Comparison of ENCODE assay signal across 28 mouse cellular contexts in the genomic region with DNA sequence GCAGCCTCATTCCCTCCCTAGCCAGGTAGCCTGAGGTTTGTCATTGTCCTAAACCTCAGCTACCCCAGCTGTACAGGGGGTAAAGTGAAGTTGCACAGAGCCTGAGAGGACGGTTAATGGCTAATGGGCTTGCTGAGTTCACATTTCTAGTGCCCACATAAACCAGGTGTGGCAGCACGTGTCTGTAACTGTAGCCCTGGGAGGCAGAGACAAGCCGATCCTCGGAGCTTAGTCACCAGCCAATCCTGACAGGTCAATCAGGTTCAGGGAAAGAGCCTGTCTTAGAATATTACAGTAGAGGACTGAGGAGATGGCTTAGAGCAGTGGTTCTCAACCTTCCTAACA. TPM values are rescaled to one million over a fixed set of nuclear protein-coding genes. Genes with fewer than 3 reads are reported as not detected.
DNase-seq lines count a peak whose midpoint lies in the region; ATAC-seq and TF ChIP-seq lines count a peak whose summit lies in the region.
"Had no signal": no experiment of that assay in that cellular context is flagged by ENCODE, and none has a peak within 500 bp of the region (broad histone marks: within the 10 kb centered on the region; RNA-seq: fewer than 3 reads in every experiment).

No protein-coding gene starts in this region.

- H3K9me3 ChIP-seq in kidney, embryonic 16.5 days (ENCODE audit: low read length), result no peaks in the 10 kb centered on the region
- no peaks in the 10 kb centered on the region for H3K9me3 ChIP-seq in stomach, embryonic 15.5 days
- H3K9me3 ChIP-seq in stomach, postnatal 0 days (ENCODE audit: control insufficient read depth, low read length), result no peaks in the 10 kb centered on the region
- no peaks in the 10 kb centered on the region for H3K9me3 ChIP-seq in intestine, postnatal 0 days (ENCODE audit: control insufficient read depth)
- H3K9me3 ChIP-seq: forebrain, embryonic 12.5 days; heart, embryonic 13.5 days; lung, embryonic 15.5 days had no signal

- H3K4me2 ChIP-seq in kidney, embryonic 16.5 days (replicated peaks; ENCODE audit: low read depth, low read length), result no peak overlapping the region
- no peak overlapping the region for H3K4me2 ChIP-seq in stomach, embryonic 15.5 days
- no peak overlapping the region for H3K4me2 ChIP-seq in stomach, postnatal 0 days (replicated peaks; ENCODE audit: low read depth)
- no peak overlapping the region for H3K4me2 ChIP-seq in intestine, postnatal 0 days (replicated peaks; ENCODE audit: low read depth)
- H3K4me2 ChIP-seq: forebrain, embryonic 12.5 days; heart, embryonic 13.5 days; hindbrain, embryonic 14.5 days; limb, embryonic 13.5 days; liver, embryonic 11.5 days; lung, embryonic 15.5 days; midbrain, embryonic 11.5 days had no signal

- no peak overlapping the region for H3K9ac ChIP-seq in kidney, embryonic 16.5 days (replicated peaks; ENCODE audit: low read length)
- no peak overlapping the region for H3K9ac ChIP-seq in stomach, embryonic 15.5 days
- H3K9ac ChIP-seq in stomach, postnatal 0 days (ENCODE audit: low read length), result no peak overlapping the region
- H3K9ac ChIP-seq in intestine, postnatal 0 days (ENCODE audit: low read depth, low read length), result no peak overlapping the region
- H3K9ac ChIP-seq: forebrain, embryonic 12.5 days; forebrain, postnatal 0 days; heart, embryonic 13.5 days; hindbrain, embryonic 14.5 days; limb, embryonic 13.5 days; lung, embryonic 15.5 days had no signal

- H3K27me3 ChIP-seq in kidney, adult 2 months (replicated peaks; ENCODE audit: control insufficient read depth, insufficient read depth, low read length), result no peaks in the 10 kb centered on the region
- no peaks in the 10 kb centered on the region for H3K27me3 ChIP-seq in kidney, embryonic 16.5 days (ENCODE audit: insufficient read depth, low read length)
- H3K27me3 ChIP-seq in stomach, embryonic 15.5 days (replicated peaks), result no peaks in the 10 kb centered on the region
- H3K27me3 ChIP-seq in stomach, postnatal 0 days (ENCODE audit: control insufficient read depth, insufficient read depth, low read length), result no peaks in the 10 kb centered on the region
- H3K27me3 ChIP-seq in intestine, postnatal 0 days (replicated peaks; ENCODE audit: control insufficient read depth, insufficient read depth, low read length), result no peaks in the 10 kb centered on the region
- H3K27me3 ChIP-seq: forebrain, embryonic 12.5 days; heart, embryonic 13.5 days; limb, embryonic 13.5 days; lung, embryonic 15.5 days had no signal

- no peak overlapping the region for H3K4me3 ChIP-seq in kidney, adult 2 months (ENCODE audit: insufficient read depth, low read depth, low read length)
- no peak overlapping the region for H3K4me3 ChIP-seq in kidney, embryonic 16.5 days (ENCODE audit: low read length)
- H3K4me3 ChIP-seq in stomach, embryonic 15.5 days (replicated peaks), result no peak overlapping the region
- H3K4me3 ChIP-seq in stomach, postnatal 0 days (ENCODE audit: low read depth, low read length), result no peak overlapping the region
- H3K4me3 ChIP-seq in intestine, postnatal 0 days (ENCODE audit: low read depth, low read length), result no peak overlapping the region
- H3K4me3 ChIP-seq: erythroblast, embryonic 14.5 days; forebrain, embryonic 12.5 days; heart, embryonic 13.5 days; limb, embryonic 13.5 days; lung, embryonic 15.5 days had no signal

- no peak for TF ChIP-seq CTCF in kidney, adult 2 months (conservative IDR thresholded peaks at IDR 0.05; ENCODE audit: insufficient read depth, insufficient read length, low read depth, low read length)
- no peak for TF ChIP-seq CTCF in stomach, postnatal 0 days (IDR thresholded peaks at IDR 0.05; ENCODE audit: low read depth)
- no peak for TF ChIP-seq CTCF in intestine, postnatal 0 days (IDR thresholded peaks at IDR 0.05; ENCODE audit: low read depth)

- H3K36me3 ChIP-seq in kidney, adult 2 months (ENCODE audit: control insufficient read depth, insufficient read depth, low read length), result no peaks in the 10 kb centered on the region
- no peaks in the 10 kb centered on the region for H3K36me3 ChIP-seq in kidney, embryonic 16.5 days (ENCODE audit: insufficient read depth, low read length)
- no peaks in the 10 kb centered on the region for H3K36me3 ChIP-seq in stomach, embryonic 15.5 days
- H3K36me3 ChIP-seq in stomach, postnatal 0 days (ENCODE audit: control insufficient read depth, insufficient read depth, low read length), result no peaks in the 10 kb centered on the region
- H3K36me3 ChIP-seq in intestine, postnatal 0 days (ENCODE audit: control insufficient read depth, insufficient read depth), result no peaks in the 10 kb centered on the region
- H3K36me3 ChIP-seq: forebrain, embryonic 12.5 days; heart, embryonic 13.5 days; limb, embryonic 13.5 days; lung, embryonic 15.5 days had no signal

- no peak for ATAC-seq in kidney, embryonic 16.5 days (ENCODE audit: low FRiP score, low TSS enrichment)
- 0 out of 2 replicates have a peak, but pooled peaks have one; percentile 38 for ATAC-seq in stomach, embryonic 15.5 days (ENCODE audit: insufficient read depth, low FRiP score, low read depth)
- no peak for ATAC-seq in stomach, postnatal 0 days (ENCODE audit: low FRiP score, low TSS enrichment)
- ATAC-seq in intestine, postnatal 0 days, result peak; percentile 69
- ATAC-seq: forebrain, postnatal 0 days; midbrain, embryonic 16.5 days had no signal

- WGBS in kidney, adult 2 months, result 48% methylated on average over 4 of the region's 4 CpGs
- 61% methylated on average over 4 of the region's 4 CpGs for WGBS in kidney, embryonic 16.5 days
- 64% methylated on average over 4 of the region's 4 CpGs for WGBS in stomach, embryonic 15.5 days
- 69% methylated on average over 4 of the region's 4 CpGs for WGBS in stomach, postnatal 0 days
- WGBS in intestine, postnatal 0 days, result 52% methylated on average over 4 of the region's 4 CpGs

- H3K27ac ChIP-seq in kidney, adult 2 months (ENCODE audit: insufficient read depth, low read depth, low read length), result no peak overlapping the region
- H3K27ac ChIP-seq in kidney, embryonic 16.5 days (ENCODE audit: low read length), result no peak overlapping the region
- no peak overlapping the region for H3K27ac ChIP-seq in stomach, embryonic 15.5 days
- no peak overlapping the region for H3K27ac ChIP-seq in stomach, postnatal 0 days (replicated peaks)
- H3K27ac ChIP-seq in intestine, postnatal 0 days (ENCODE audit: low read depth, low read length), result no peak overlapping the region
- H3K27ac ChIP-seq: forebrain, embryonic 12.5 days; heart, embryonic 13.5 days; hindbrain, embryonic 14.5 days; limb, embryonic 13.5 days; lung, embryonic 15.5 days had no signal

- no peaks in the 10 kb centered on the region for H3K4me1 ChIP-seq in kidney, adult 2 months (ENCODE audit: control insufficient read depth, insufficient read depth, low read length)
- 0 out of 2 replicates have a peak, but pooled peaks cover 7% of the 10 kb centered on the region for H3K4me1 ChIP-seq in kidney, embryonic 16.5 days (ENCODE audit: insufficient read depth, low read length)
- no peaks in the 10 kb centered on the region for H3K4me1 ChIP-seq in stomach, embryonic 15.5 days
- H3K4me1 ChIP-seq in stomach, postnatal 0 days (replicated peaks; ENCODE audit: control insufficient read depth, insufficient read depth), result no peaks in the 10 kb centered on the region
- H3K4me1 ChIP-seq in intestine, postnatal 0 days (replicated peaks; ENCODE audit: control insufficient read depth, insufficient read depth, low read length), result 0 out of 2 replicates have a peak, but pooled peaks cover 4% of the 10 kb centered on the region
- H3K4me1 ChIP-seq: forebrain, embryonic 12.5 days; heart, embryonic 13.5 days; lung, embryonic 15.5 days had no signal

- TF ChIP-seq EP300 in stomach, postnatal 0 days (optimal IDR thresholded peaks at IDR 0.05), result no peak

- no peak for TF ChIP-seq POLR2A in kidney, adult 2 months (IDR thresholded peaks at IDR 0.05; ENCODE audit: low read depth, low read length)

- DNase-seq in kidney, adult 2 months, result peak; percentile 71
- no peak for DNase-seq in stomach, postnatal 0 days (ENCODE audit: low spot score)
- peak; percentile 54 for DNase-seq in thymus, postnatal 25 days
- DNase-seq in lung, postnatal 4 days, result no peak
- DNase-seq in cerebellum, adult 11-12 months, result no peak
- DNase-seq: adrenal gland, postnatal 25 days; cerebellum, adult 2 months; cerebellum, postnatal 14 days; forebrain, postnatal 0 days; heart, postnatal 10 days; layer of hippocampus, adult 9-11 months; spleen, adult 18-20 months had no signal

RNA-seq across cellular contexts. Expression of a gene that starts 6.4 kb away (rescaled TPM):
- polyA plus RNA-seq in kidney, adult 2 months (2012; rRNA removed), result 0.10 and 0.27 TPM in 2 replicates
- polyA plus RNA-seq in kidney, embryonic 16.5 days (2015; fragmentation: Nextera tagmentation; extraction: Ambion mirVana), result 2.9 and 3.5 TPM in 2 replicates
- polyA plus RNA-seq in stomach, embryonic 15.5 days (2015; fragmentation: Nextera tagmentation; extraction: Ambion mirVana), result 3.4 and 3.7 TPM in 2 replicates
- polyA plus RNA-seq in stomach, postnatal 0 days (2015; fragmentation: Nextera tagmentation; extraction: Ambion mirVana), result 0.76 and 1.1 TPM in 2 replicates
- 0.53 and 0.88 TPM in 2 replicates for polyA plus RNA-seq in intestine, postnatal 0 days (2015; fragmentation: Nextera tagmentation; extraction: Ambion mirVana)

RNA-seq across cellular contexts. Expression of a gene that starts 15.7 kb away (rescaled TPM):
- polyA plus RNA-seq in kidney, adult 2 months (2012; rRNA removed), result not detected in 2 replicates
- not detected in 2 replicates for polyA plus RNA-seq in kidney, embryonic 16.5 days (2015; fragmentation: Nextera tagmentation; extraction: Ambion mirVana)
- polyA plus RNA-seq in stomach, embryonic 15.5 days (2015; fragmentation: Nextera tagmentation; extraction: Ambion mirVana), result not detected in 2 replicates
- polyA plus RNA-seq in stomach, postnatal 0 days (2015; fragmentation: Nextera tagmentation; extraction: Ambion mirVana), result not detected in 2 replicates
- polyA plus RNA-seq in intestine, postnatal 0 days (2015; fragmentation: Nextera tagmentation; extraction: Ambion mirVana), result not detected in 2 replicates
- polyA plus RNA-seq: cerebellum, adult 2 months; cortical plate, adult 2 months; embryonic facial prominence, embryonic 14.5 days; erythroblast, embryonic 14.5 days; forebrain, embryonic 12.5 days; forebrain, postnatal 0 days; heart, embryonic 13.5 days; hindbrain, embryonic 14.5 days; limb, embryonic 13.5 days; liver, embryonic 11.5 days; liver, embryonic 16.5 days; lung, embryonic 15.5 days; midbrain, embryonic 11.5 days; midbrain, embryonic 16.5 days; neural tube, embryonic 11.5 days had no signal

RNA-seq across cellular contexts. Expression of a gene that starts 22.8 kb away (rescaled TPM):
- 1.8 and 4.0 TPM in 2 replicates for polyA plus RNA-seq in kidney, adult 2 months (2012; rRNA removed)
- polyA plus RNA-seq in kidney, embryonic 16.5 days (2015; fragmentation: Nextera tagmentation; extraction: Ambion mirVana), result not detected in 2 replicates
- polyA plus RNA-seq in stomach, embryonic 15.5 days (2015; fragmentation: Nextera tagmentation; extraction: Ambion mirVana), result not detected in 2 replicates
- polyA plus RNA-seq in stomach, postnatal 0 days (2015; fragmentation: Nextera tagmentation; extraction: Ambion mirVana), result 0.23 TPM in 1 of 2 replicates, not detected in the other
- polyA plus RNA-seq in intestine, postnatal 0 days (2015; fragmentation: Nextera tagmentation; extraction: Ambion mirVana), result not detected in 2 replicates
- polyA plus RNA-seq: cerebellum, adult 2 months; cortical plate, adult 2 months; embryonic facial prominence, embryonic 14.5 days; erythroblast, embryonic 14.5 days; forebrain, embryonic 12.5 days; forebrain, postnatal 0 days; liver, embryonic 11.5 days; liver, embryonic 16.5 days; midbrain, embryonic 11.5 days; neural tube, embryonic 11.5 days had no signal

RNA-seq across cellular contexts. Expression of a gene that starts 32.5 kb away (rescaled TPM):
- 1.8 and 5.4 TPM in 2 replicates for polyA plus RNA-seq in kidney, adult 2 months (2012; rRNA removed)
- polyA plus RNA-seq in kidney, embryonic 16.5 days (2015; fragmentation: Nextera tagmentation; extraction: Ambion mirVana), result not detected in 2 replicates
- not detected in 2 replicates for polyA plus RNA-seq in stomach, embryonic 15.5 days (2015; fragmentation: Nextera tagmentation; extraction: Ambion mirVana)
- polyA plus RNA-seq in stomach, postnatal 0 days (2015; fragmentation: Nextera tagmentation; extraction: Ambion mirVana), result not detected in 2 replicates
- not detected in 2 replicates for polyA plus RNA-seq in intestine, postnatal 0 days (2015; fragmentation: Nextera tagmentation; extraction: Ambion mirVana)
- polyA plus RNA-seq: cerebellum, adult 2 months; cortical plate, adult 2 months; embryonic facial prominence, embryonic 14.5 days; erythroblast, embryonic 14.5 days; forebrain, embryonic 12.5 days; forebrain, postnatal 0 days; heart, embryonic 13.5 days; hindbrain, embryonic 14.5 days; limb, embryonic 13.5 days; liver, embryonic 11.5 days; liver, embryonic 16.5 days; lung, embryonic 15.5 days; midbrain, embryonic 11.5 days; midbrain, embryonic 16.5 days; neural tube, embryonic 11.5 days had no signal

RNA-seq across cellular contexts. Expression of a gene that starts 37.7 kb away (rescaled TPM):
- not detected in 2 replicates for polyA plus RNA-seq in kidney, adult 2 months (2012; rRNA removed)
- not detected in 2 replicates for polyA plus RNA-seq in kidney, embryonic 16.5 days (2015; fragmentation: Nextera tagmentation; extraction: Ambion mirVana)
- polyA plus RNA-seq in stomach, embryonic 15.5 days (2015; fragmentation: Nextera tagmentation; extraction: Ambion mirVana), result not detected in 2 replicates
- not detected in 2 replicates for polyA plus RNA-seq in stomach, postnatal 0 days (2015; fragmentation: Nextera tagmentation; extraction: Ambion mirVana)
- not detected in 2 replicates for polyA plus RNA-seq in intestine, postnatal 0 days (2015; fragmentation: Nextera tagmentation; extraction: Ambion mirVana)
- polyA plus RNA-seq: cerebellum, adult 2 months; cortical plate, adult 2 months; embryonic facial prominence, embryonic 14.5 days; erythroblast, embryonic 14.5 days; forebrain, embryonic 12.5 days; forebrain, postnatal 0 days; heart, embryonic 13.5 days; hindbrain, embryonic 14.5 days; limb, embryonic 13.5 days; liver, embryonic 11.5 days; liver, embryonic 16.5 days; lung, embryonic 15.5 days; midbrain, embryonic 11.5 days; midbrain, embryonic 16.5 days; neural tube, embryonic 11.5 days had no signal

Comparison
In these comparisons a context has a peak if more than half of its experiments do, and no peak if none do; other contexts are left out.
1. ATAC-seq: peak in stomach, embryonic 15.5 days (single experiment) and intestine, postnatal 0 days (single experiment); none in kidney, embryonic 16.5 days (single experiment) and stomach, postnatal 0 days (single experiment).
2. DNase-seq: peak in kidney, adult 2 months (single experiment) and thymus, postnatal 25 days (single experiment); none in stomach, postnatal 0 days (single experiment), lung, postnatal 4 days (0 of 2) and cerebellum, adult 11-12 months (single experiment).